Mouse (Mus musculus) hindlimb bud, embryonic 11.5 days (tissue): ENCODE measurements around the gene Emc8.

ENCODE experiments used
- DNase-seq: peaks from one replicate; pipeline ENCODE4 v3.0.0-alpha.2; 2012; ENCODE audit warnings: low read depth, low spot score; ENCODE audit errors: extremely low spot score

The Emc8 gene

GRCm38 (mm10) chr8:120668374-120668905 is at the start of gene Emc8:
Emc8 (minus strand) TSS chr8:120668573.
- DNase-seq = no peak

- no peak for DNase-seq
Observed at GRCm38 (mm10) chr8:120715996-120716680, 47.8 kb upstream of the Emc8 start.

DNA sequence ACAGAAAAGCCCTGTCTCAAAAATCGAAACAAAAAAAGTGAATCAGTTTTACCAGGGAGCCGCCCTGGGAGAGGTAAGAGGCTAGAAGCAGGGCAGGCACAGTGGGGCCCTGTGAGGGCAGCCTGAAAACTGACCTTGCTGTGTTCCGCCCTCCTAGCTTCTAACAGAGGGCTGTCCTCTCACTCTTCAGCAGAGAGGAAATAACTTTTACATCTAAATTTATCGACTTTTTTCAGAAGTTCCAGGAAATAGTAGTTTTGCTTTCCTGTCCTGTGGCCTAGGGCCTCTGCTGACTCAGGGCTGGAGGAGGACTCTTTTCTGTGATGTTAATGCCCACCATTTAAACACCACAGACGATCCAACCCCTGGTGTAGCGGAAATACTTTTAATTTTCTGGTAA is 46.8 kb upstream of the Emc8 start:
- no peak for DNase-seq

DNA sequence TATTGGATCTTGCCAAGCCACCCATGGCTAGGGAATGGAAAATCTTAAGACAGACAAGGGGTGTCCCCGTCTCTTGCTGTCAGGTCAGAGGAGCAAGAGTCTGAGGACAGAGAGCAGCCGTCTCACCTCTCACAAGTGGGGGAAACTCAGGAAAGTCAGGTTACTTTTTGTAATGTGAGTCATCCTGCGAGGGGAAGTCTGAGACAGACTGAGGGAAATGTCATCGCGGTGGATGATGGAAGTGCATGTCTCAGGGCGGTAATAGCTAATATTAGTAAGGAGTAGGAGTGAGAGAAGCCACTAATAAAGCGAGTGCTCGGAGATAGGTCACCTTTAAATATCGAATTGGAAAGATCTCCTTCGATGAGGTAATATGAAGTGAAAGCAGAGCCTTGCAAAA is 40.8 kb upstream of the Emc8 start:
- no peak for DNase-seq

DNA sequence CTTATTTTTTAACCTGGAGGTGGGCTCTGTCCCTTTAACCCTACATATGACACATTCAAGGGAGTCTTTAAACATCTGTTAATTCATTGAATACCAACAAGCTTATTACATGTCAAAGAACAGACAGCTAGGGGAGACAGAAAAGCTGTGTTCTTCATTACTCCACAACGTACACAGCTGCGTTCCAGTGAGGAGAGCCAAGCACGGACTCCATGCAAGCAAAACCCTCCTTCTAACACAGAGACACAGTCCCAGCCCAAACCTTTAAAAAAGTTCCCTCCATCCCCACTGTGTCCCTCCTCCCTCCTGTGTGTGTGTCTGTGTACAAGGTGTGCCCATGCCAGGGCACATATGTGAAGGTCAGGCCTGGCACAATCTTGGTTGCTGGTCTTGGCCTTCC is 37.8 kb upstream of the Emc8 start:
- DNase-seq = no peak

- no peak for DNase-seq
Observed at GRCm38 (mm10) chr8:120705163-120705562, 36.8 kb upstream of the Emc8 start.

GRCm38 (mm10) chr8:120704203-120704602 is 35.8 kb upstream of the Emc8 start:
- no peak for DNase-seq

- DNase-seq = no peak
Observed at GRCm38 (mm10) chr8:120701758-120702465, 33.5 kb upstream of the Emc8 start.

DNA sequence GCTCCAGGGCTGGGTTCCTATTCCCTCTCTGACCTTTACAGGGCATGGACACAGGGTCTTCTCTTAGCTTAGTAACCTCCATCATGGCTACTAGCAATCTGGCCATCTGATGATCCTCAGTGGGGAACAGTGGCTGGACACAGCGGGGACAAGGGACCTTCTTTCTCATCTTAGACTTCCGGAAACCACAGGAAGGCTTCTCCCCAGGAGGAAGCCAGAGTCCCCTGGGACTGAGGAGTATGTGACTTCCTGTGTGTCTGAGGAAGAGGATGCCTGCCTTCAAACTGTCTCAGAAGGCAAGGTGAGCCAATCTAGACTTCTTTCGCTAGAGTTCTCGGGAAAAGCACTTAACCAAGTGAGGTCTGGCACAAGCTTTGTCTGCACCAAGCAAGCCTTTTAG is 31.7 kb upstream of the Emc8 start:
- DNase-seq = no peak

DNA sequence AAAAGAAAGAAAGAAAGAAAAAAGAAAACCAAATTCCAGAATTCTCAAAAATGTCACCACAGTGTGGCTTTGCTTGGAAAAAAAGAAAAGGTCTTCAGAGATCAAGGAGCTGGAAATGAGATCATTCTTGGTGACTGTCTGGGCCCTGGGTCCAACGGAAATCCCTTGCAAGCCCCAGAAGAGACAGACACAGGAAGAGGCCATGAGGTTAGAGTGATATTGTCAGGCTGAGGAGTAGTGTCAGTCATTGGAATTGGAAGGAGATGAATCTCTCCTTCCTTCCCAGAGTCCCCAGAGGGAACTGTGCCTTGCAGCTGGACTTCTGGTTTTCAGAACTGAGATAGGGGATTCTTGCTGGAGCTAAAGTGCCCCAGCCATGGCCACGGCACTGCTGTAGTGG is 31.2 kb upstream of the Emc8 start:
- DNase-seq = no peak

DNA sequence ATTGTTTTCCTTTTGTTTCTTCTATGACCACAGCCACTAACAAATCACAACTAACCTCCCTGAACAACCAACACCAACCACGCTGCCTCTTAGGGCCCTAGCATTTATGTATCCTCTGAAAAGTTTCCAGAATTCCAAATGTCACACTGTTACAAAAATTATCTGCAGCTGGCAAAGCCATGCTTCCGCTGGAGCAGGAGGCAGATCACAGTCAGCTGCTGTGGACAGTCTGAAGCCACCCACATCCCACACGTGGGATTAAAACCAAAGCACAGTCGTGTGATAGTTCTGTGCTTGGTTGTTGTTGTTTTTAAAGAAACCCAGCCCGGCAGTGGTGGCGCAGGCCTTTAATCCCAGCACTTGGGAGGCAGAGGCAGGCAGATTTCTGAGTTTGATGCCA is 30.7 kb upstream of the Emc8 start:
- no peak for DNase-seq

GRCm38 (mm10) chr8:120698426-120698825 is 30.1 kb upstream of the Emc8 start:
- no peak for DNase-seq

DNA sequence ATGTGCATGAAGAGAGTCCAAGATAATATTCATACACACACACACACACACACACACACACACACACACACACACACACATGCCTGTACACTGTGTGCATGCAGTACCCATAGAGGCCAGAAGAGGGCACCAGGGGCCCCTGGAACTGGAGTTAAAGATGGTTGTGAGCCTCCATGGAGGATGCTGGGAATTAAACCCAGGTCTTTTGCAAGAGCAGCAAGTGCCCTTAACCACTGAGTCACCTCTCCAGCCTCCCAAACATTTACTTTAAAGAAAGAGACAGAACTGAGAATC is 29.6 kb upstream of the Emc8 start:
- DNase-seq = no peak

- no peak for DNase-seq
Observed at GRCm38 (mm10) chr8:120697154-120697978, 29.0 kb upstream of the Emc8 start.

DNA sequence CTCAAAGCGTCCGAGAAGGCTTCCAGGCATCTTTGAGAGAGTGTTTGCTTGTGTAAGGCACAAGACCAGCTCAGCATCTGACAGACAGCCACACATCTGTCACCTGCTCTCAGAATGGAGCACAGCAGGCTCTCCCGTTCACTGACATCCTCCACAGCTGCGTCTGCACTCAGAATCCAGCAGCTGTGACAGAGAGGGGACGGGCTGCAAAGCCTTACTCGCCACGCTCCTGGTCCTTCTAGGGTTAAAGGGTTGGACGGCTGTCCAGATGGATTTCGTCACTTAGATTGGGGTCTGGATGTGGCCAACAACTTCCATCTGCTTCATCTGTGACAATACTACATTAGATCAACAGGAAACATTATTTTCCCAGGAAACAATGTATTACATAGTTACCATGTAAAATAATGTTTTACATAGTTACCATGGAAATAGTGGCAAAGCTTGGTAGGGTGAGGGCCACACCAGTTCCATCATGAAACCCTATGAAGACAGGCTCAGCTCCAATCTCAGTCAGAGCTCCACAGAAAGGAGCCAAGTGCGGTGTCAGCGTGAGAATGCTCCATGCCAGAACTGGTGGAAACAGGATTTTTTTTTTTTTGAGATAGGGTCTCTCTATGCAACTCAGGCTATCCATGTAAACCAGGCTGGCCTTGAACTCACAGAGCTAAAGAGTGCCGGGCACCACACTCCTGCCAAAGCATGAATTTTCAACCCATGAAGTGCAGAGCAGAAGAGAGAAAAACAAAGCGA is 28.2 kb upstream of the Emc8 start:
- DNase-seq = no peak

GRCm38 (mm10) chr8:120693861-120694493 is 25.6 kb upstream of the Emc8 start:
- DNase-seq = no peak

DNA sequence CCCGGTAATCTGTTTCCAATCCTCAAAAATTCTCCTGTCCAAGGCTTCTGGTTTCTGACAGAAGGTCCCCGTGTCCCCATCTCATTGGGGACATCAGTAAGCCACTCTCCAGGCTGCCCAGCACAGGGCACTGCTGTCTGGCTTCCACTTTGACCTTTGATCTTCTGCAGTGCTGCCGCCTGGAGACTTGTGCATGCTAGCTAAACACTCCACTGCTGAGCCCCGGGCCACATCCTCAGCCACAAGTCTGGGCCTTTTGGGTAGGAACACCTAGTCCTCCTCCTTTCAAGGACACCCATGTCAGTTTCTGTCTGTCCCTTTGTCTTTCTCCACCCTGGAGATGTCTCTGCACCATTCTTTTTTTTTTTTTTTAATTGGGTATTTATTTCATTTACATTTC is 24.6 kb upstream of the Emc8 start:
- no peak for DNase-seq

GRCm38 (mm10) chr8:120688511-120688910 is 20.1 kb upstream of the Emc8 start:
- no peak for DNase-seq

GRCm38 (mm10) chr8:120687786-120688185 is 19.4 kb upstream of the Emc8 start:
- no peak for DNase-seq

DNA sequence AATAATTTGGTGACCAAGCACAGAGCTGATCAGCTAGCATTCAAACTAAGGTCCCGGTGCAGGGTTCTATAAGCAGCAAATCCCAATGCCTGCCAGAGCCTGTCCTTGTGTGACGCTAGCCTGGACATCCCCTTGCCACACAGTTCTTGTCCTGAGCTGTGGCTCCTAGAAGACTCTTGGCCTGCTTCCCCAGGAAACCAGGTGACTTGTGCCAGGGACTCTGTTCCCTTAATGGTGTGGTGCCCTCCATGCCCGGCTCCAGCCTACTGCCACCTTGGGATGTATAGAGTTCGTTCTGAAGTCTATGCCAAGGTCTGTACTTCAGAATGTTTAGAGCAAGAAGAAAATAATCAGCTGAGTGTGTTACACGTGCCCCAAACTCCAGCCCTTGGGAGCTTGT is 18.2 kb upstream of the Emc8 start:
- DNase-seq = no peak

DNA sequence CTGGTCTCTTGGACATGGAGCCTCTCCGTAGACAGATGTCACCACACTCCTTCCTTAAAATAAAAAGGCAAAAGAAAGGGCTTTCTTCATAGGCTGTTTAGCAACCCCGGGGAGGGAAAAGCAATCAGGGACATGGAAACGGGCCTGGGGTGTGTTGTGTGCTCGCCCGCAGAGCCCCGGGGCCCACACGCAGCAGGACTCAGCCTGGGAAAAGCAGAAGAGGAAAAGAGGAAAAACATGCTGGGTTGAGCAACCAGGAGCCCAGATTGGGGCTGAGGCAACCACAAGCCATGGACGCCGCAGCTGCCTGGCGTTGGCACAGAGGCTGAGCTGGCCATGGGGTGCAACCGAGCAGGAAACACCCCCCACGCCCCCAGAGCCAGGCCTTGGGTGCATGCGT is 17.7 kb upstream of the Emc8 start:
- no peak for DNase-seq
